Mouse (Mus musculus) brain, embryonic 14.5 days (tissue): ENCODE measurements around the gene Mllt10.

Experiments used
- CTCF ChIP-seq: fragments of 200-500 bp; IDR thresholded peaks from 2 replicates; pipeline ENCODE4 v1.5.1; 2012; ENCODE audit warnings: inconsistent platforms, mild to moderate bottlenecking, moderate library complexity, borderline replicate concordance; ENCODE audit not compliant: insufficient read depth, insufficient read length; ENCODE audit errors: extremely low read depth
- POLR2A ChIP-seq: fragments of 200-500 bp; IDR thresholded peaks from 2 replicates; pipeline ENCODE4 v1.6.1; 2012; ENCODE audit warnings: mild to moderate bottlenecking, inconsistent platforms, borderline replicate concordance; ENCODE audit not compliant: poor library complexity, insufficient read depth, insufficient read length, severe bottlenecking; ENCODE audit errors: extremely low read depth

- no peak for TF ChIP-seq CTCF
- no peak for TF ChIP-seq POLR2A
These were observed 39.3 kb downstream of the Mllt10 start for GRCm38 (mm10) chr2:18094319-18094718.
